Mouse (Mus musculus): ENCODE data around the gene 4930432K21Rik. TPM values are rescaled to one million over a fixed set of nuclear protein-coding genes. Genes with fewer than 3 reads are reported as not detected.

4930432K21Rik gene
- polyA plus RNA-seq, 1 experiment from 2014 or later = 0.53 TPM

DNA sequence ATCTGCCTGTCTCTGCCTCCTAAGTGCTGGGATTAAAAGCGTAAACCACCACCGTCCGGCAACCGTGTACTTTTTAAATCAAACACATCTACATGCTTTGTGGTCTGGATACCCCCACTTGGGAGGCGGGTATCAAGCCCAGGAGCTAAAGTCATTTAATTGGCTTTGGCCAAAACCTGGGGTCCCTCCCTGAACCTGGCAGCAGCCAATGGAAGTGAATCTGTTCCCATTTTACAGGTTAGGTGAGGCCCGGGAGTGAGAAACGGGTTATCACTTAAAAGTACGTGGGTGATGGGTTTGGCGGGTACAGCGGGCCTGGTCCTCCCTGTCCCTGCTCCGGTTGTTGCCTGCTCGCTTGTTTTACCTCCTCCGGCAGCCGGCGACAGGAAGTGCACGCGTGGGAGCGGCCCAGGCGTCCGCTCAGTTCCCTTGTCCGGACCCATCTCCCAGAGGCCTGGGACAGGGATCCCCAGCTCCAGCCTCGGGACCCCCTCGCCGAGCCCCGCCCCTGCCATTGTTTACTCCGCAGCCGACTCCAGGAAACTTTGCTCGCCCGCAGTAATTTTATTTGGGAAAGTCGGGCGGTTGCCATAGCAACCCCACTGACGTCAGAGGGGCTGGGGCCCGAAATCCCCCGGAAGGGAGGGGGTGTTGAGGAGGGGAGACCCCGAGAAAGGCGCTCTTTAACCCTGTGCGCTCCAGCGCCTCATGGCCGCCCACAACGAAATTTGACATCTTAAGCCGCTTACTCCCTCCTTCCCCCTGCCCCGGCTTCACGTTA is 49.5 kb downstream of the 4930432K21Rik start:
- no peaks in the 10 kb centered on the region for H3K36me3 ChIP-seq (replicated peaks; ENCODE audit: control insufficient read depth, insufficient read depth, low read depth, low read length)
- H3K4me2 ChIP-seq (ENCODE audit: low read depth, low read length) = peak overlapping the region; percentile 48
- peak; percentile 99 for DNase-seq (ENCODE audit: low spot score)
- H3K9me3 ChIP-seq (replicated peaks; ENCODE audit: control insufficient read depth, low read length) = no peaks in the 10 kb centered on the region
- H3K27me3 ChIP-seq (ENCODE audit: control insufficient read depth, insufficient read depth, low read length) = no peaks in the 10 kb centered on the region
- peak overlapping the region; percentile 96 for H3K27ac ChIP-seq (replicated peaks; ENCODE audit: low read depth, low read length)
- 2% methylated on average over 43 of the region's 43 CpGs for WGBS
- H3K9ac ChIP-seq (replicated peaks; ENCODE audit: low read length) = peak overlapping the region; percentile 68
- peak; percentile 37 for ATAC-seq (replicated peaks; ENCODE audit: insufficient number of reproducible peaks, low FRiP score, low TSS enrichment, low read depth)
- H3K4me3 ChIP-seq (ENCODE audit: low read depth, low read length) = peak overlapping the region; percentile 48
- H3K4me1 ChIP-seq (ENCODE audit: control insufficient read depth, insufficient read depth, low read length) = peaks cover 16% of the 10 kb centered on the region

DNA sequence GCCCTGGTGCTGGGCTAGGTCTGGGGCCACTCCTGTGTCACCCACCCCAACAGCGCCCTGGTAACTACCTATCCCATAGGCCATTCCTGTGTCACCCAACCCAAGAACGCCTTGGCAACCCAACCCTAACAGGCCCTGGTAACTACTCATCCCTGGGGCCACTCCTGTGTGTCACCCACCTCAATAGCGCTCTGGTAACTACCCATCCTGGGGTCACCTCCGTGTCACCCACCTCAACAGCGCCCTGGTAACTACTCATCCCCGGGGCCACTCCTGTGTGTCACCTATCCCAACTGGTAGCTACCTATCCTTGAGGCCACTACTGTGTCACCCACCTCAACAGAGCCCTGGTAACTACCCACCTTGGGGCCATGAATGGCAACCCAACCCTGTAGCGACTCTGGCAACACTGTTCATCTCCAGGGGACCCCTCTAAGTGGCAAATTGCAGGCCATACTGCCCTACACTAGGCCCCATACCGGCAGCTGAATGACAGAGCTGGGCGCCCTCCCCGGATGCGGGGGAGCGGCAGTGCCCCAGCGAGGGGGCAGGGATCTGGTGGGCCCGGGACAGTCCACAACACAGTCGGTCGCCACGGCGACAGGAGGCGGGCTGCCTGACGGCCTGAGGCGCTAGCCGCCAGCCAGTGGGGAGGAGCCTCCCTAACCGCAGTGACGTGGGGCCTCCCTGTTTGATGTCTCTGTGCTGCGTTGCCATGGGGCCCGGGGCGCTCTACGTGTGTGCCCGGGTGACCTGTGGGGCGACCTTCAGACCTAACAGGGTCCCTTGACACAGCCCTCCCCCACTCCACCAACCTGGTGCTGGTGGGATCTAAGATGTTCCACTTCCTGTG is 50.3 kb downstream of the 4930432K21Rik start:
- Histone ChIP-seq H3K4me2 (ENCODE audit: low read depth, low read length) (peak overlapping the region; percentile 48), H3K9me3 (replicated peaks; ENCODE audit: control insufficient read depth, low read length) (no peaks in the 10 kb centered on the region), H3K36me3 (replicated peaks; ENCODE audit: control insufficient read depth, insufficient read depth, low read depth, low read length) (no peaks in the 10 kb centered on the region), H3K4me1 (ENCODE audit: control insufficient read depth, insufficient read depth, low read length) (peaks cover 16% of the 10 kb centered on the region), H3K27me3 (ENCODE audit: control insufficient read depth, insufficient read depth, low read length) (no peaks in the 10 kb centered on the region), H3K9ac (replicated peaks; ENCODE audit: low read length) (peak overlapping the region; percentile 44), H3K27ac (replicated peaks; ENCODE audit: low read depth, low read length) (peak overlapping the region; percentile 96), H3K4me3 (ENCODE audit: low read depth, low read length) (peak overlapping the region; percentile 48)
- ATAC-seq (replicated peaks; ENCODE audit: insufficient number of reproducible peaks, low FRiP score, low TSS enrichment, low read depth) (peak; percentile 79), DNase-seq (ENCODE audit: low spot score) (peak; percentile 94)
- 3% methylated on average over 30 of the region's 30 CpGs for WGBS

DNA sequence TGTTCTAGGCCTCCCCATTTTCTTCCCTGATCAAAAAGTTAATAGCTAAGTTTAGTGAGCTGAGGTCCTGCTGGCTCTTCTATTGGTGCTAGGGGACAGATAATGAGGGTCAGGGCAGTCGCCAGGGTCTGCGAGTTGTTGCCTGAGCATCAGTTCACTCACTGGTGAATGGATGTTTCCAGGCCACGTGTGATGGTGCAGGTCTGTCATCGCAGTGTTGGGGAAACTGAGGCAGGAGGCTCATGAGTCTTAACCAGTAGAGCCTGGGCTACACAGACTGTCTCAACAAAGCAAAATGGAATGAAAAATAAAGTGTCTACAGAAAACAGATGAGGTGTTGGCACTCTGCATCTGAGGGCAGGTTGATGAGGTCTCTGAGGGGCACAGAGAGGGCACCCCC is 51.0 kb downstream of the 4930432K21Rik start:
- H3K27me3 ChIP-seq (ENCODE audit: control insufficient read depth, insufficient read depth, low read length) = no peaks in the 10 kb centered on the region
- peaks cover 16% of the 10 kb centered on the region for H3K4me1 ChIP-seq (ENCODE audit: control insufficient read depth, insufficient read depth, low read length)

DNA sequence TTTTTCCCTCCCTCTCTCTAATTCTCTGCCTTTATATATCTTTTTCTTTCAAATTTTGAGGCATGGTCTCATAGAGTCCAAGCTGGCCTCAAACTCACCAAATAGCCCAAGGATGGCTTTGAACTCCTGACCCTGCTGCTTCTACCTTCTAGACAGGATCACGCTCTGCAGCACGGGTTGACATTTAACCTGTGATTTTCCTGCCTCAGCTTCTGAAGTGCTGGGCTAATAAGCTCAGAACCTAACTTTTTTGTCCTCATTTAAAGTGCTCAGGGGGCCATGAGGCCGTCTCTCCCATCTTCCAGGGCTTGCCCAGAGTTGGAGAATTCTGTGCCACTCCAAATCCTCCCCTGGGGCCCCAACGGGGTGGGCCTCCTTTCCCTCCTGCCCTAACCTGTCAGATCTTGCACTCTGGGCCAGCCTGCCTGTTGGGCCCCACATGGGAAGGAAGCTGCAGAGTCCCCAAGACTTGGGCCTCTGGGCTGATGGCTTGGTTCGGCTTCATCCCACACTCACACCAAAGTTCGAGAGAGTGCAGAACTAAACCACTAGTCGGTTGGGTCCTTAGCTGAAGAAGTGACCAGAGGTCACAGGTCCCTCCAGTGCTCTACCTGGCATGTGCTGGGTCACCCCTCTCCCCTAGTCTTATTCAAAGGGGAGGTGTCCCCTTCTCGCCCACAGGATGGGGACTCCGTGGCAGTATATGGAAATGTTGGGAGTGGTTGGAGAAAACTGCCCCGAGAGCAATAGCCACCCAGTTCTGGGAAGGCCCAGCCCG is 51.7 kb downstream of the 4930432K21Rik start:
- H3K27me3 ChIP-seq (ENCODE audit: control insufficient read depth, insufficient read depth, low read length) = no peaks in the 10 kb centered on the region
- H3K36me3 ChIP-seq (replicated peaks; ENCODE audit: control insufficient read depth, insufficient read depth, low read depth, low read length) = no peaks in the 10 kb centered on the region
- peaks cover 16% of the 10 kb centered on the region for H3K4me1 ChIP-seq (ENCODE audit: control insufficient read depth, insufficient read depth, low read length)
- H3K9ac ChIP-seq (replicated peaks; ENCODE audit: low read length) = peak overlapping the region; percentile 25
- ATAC-seq (replicated peaks; ENCODE audit: insufficient number of reproducible peaks, low FRiP score, low TSS enrichment, low read depth) (no peak), DNase-seq (ENCODE audit: low spot score) (no peak)
- peak overlapping the region; percentile 91; the same call in 1 of the 2 replicates for H3K4me2 ChIP-seq (ENCODE audit: low read depth, low read length)
- WGBS = 42% methylated on average over 11 of the region's 11 CpGs
- no peaks in the 10 kb centered on the region for H3K9me3 ChIP-seq (replicated peaks; ENCODE audit: control insufficient read depth, low read length)
- peak overlapping the region; percentile 96 for H3K27ac ChIP-seq (replicated peaks; ENCODE audit: low read depth, low read length)
- H3K4me3 ChIP-seq (ENCODE audit: low read depth, low read length) = no peak overlapping the region

More for the DNA sequence above, 51.0 kb downstream of the 4930432K21Rik start:
- Histone ChIP-seq H3K36me3 (replicated peaks; ENCODE audit: control insufficient read depth, insufficient read depth, low read depth, low read length) (no peaks in the 10 kb centered on the region), H3K4me3 (ENCODE audit: low read depth, low read length) (peak overlapping the region; percentile 48; the same call in 1 of the 2 replicates), H3K9me3 (replicated peaks; ENCODE audit: control insufficient read depth, low read length) (no peaks in the 10 kb centered on the region), H3K4me2 (ENCODE audit: low read depth, low read length) (no peak overlapping the region; the same call in 1 of the 2 replicates), H3K27ac (replicated peaks; ENCODE audit: low read depth, low read length) (peak overlapping the region; percentile 96), H3K9ac (replicated peaks; ENCODE audit: low read length) (peak overlapping the region; percentile 28)
- DNase-seq (ENCODE audit: low spot score) = no peak
- no peak for ATAC-seq (replicated peaks; ENCODE audit: insufficient number of reproducible peaks, low FRiP score, low TSS enrichment, low read depth)
- WGBS = 27% methylated on average over 4 of the region's 4 CpGs

DNA sequence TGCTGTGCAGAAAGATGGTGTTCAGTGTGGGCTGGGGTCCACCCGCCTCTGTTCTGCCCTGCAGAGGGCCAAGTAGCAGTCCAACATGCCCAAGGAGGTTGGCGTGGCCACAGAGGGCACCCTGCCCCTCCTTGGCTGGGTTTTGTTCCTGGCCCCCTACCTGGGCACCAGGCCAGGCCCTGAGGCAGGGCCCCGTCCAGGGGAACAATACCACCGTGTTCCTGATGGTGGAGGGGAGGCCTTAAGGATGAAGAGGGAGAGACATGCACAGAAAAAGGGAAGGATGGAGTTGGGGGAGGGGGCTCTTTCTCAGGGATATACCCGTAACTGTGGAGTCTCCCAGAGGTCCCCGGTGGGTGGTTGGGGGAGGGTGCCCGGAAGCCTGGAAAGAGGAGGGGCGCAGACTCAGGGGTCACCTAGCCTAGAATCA is 52.3 kb downstream of the 4930432K21Rik start:
- Histone ChIP-seq H3K27ac (replicated peaks; ENCODE audit: low read depth, low read length) (peak overlapping the region; percentile 96), H3K4me3 (ENCODE audit: low read depth, low read length) (peak overlapping the region; percentile 50), H3K36me3 (replicated peaks; ENCODE audit: control insufficient read depth, insufficient read depth, low read depth, low read length) (no peaks in the 10 kb centered on the region), H3K9me3 (replicated peaks; ENCODE audit: control insufficient read depth, low read length) (no peaks in the 10 kb centered on the region), H3K27me3 (ENCODE audit: control insufficient read depth, insufficient read depth, low read length) (no peaks in the 10 kb centered on the region), H3K4me1 (ENCODE audit: control insufficient read depth, insufficient read depth, low read length) (peaks cover 16% of the 10 kb centered on the region), H3K9ac (replicated peaks; ENCODE audit: low read length) (peak overlapping the region; percentile 25), H3K4me2 (ENCODE audit: low read depth, low read length) (peak overlapping the region; percentile 91)
- DNase-seq (ENCODE audit: low spot score) (no peak), ATAC-seq (replicated peaks; ENCODE audit: insufficient number of reproducible peaks, low FRiP score, low TSS enrichment, low read depth) (no peak)
- WGBS = 15% methylated on average over 8 of the region's 8 CpGs

DNA sequence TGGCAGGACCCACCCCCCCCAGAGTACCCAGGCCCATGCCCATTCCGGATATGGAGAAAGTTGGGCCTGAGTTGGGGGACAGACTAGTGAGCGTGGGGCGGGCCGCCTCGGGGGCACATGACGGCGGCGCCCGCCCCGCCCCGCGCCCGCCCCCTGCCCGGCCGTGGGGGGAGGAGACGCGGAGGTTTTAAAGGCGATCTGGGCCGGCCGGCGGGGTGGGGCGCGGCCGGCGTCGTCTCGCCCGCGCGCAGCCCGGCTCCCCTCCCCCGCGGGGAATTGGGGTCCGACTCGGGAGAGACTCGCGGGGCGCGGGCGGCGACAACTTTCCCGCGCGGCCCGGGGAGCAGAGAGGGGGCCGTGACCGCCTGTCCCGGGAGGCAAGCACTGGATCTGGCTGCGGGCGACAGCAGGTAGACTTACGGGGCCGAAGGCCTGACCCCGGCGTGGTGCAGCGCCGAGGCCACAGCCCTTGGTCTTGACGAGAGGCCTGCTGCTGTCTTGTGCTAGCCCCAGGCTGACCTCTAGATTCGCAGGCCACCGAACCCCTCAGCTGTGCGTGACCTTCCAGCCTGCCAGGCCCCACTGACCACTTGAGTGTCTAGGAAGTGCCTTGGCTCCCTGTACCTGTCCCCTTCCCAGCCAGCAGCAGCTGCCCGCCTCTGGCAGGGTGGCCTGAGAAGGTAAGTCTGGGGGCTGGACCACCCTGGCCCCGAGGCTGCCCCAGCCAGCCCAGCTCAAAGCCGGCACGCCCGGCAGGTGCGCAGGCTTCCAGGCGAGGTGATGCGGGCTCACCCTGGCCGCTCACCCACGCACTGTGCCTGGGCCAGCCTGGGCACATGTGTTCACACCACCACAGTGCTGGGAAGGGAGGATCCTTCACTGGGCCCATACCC is 53.1 kb downstream of the 4930432K21Rik start:
- no peaks in the 10 kb centered on the region for H3K36me3 ChIP-seq (replicated peaks; ENCODE audit: control insufficient read depth, insufficient read depth, low read depth, low read length)
- DNase-seq (ENCODE audit: low spot score) = peak; percentile 74
- peak overlapping the region; percentile 91 for H3K4me2 ChIP-seq (ENCODE audit: low read depth, low read length)
- no peaks in the 10 kb centered on the region for H3K9me3 ChIP-seq (replicated peaks; ENCODE audit: control insufficient read depth, low read length)
- H3K4me3 ChIP-seq (ENCODE audit: low read depth, low read length) = peak overlapping the region; percentile 50
- no peak for ATAC-seq (replicated peaks; ENCODE audit: insufficient number of reproducible peaks, low FRiP score, low TSS enrichment, low read depth)
- peaks cover 16% of the 10 kb centered on the region for H3K4me1 ChIP-seq (ENCODE audit: control insufficient read depth, insufficient read depth, low read length)
- no peaks in the 10 kb centered on the region for H3K27me3 ChIP-seq (ENCODE audit: control insufficient read depth, insufficient read depth, low read length)
- WGBS = 8% methylated on average over 43 of the region's 70 CpGs
- H3K9ac ChIP-seq (replicated peaks; ENCODE audit: low read length) = peak overlapping the region; percentile 68
- H3K27ac ChIP-seq (replicated peaks; ENCODE audit: low read depth, low read length) = peak overlapping the region; percentile 49

Measured in embryonic facial prominence, embryonic 11.5 days (tissue).